Mouse (Mus musculus): ENCODE results near the gene Hif3a. TPM values are rescaled to one million over a fixed set of nuclear protein-coding genes. Genes with fewer than 3 reads are reported as not detected.

The Hif3a gene
- total and polyA plus RNA-seq, 3 experiments, result 8.0 to 37.9 TPM; not detected in 1

DNA sequence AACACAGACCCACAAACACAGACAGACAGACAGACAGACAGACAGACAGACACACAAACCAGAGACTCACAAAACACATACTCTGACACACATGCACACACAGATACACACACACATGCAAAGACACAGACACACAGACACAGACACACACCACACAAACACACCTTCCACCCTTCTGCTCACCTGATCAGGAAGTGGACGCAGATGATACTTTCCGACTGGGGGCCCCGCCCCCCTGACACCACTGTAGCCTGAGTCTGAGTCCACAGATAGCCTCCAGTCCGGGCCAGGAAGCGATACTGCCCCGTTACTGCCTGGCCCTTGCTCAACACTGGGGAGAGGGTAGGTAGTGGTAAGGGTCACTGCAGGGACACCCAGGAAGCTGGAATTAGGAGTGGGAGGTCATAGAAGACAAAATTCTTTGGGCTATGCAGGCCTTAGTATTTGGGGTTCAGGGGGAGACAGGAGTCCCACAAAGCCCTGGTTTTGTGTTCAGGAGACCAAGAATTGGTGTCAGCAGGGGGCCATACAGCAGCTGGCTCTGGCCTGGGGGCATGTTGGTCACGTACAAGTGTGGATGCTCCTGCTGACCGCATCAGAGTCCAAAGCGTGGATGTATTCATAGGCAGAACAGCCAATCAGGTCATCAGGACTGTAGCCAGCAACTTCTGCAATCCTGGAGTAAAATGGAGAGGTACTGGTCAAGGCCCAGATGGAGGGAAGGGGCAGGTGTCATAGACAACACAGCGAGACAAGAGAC is 13.6 kb downstream of the Hif3a start:
- DNase-seq (ENCODE audit: low read depth, low spot score), result no peak
- H3K4me3 ChIP-seq (ENCODE audit: control insufficient read depth in 1 of 2, insufficient read depth in 1 of 2, low read depth in 2 of 2, low read length in 2 of 2), result no peak overlapping the region
- TF ChIP-seq HCFC1 (IDR thresholded peaks at IDR 0.05; ENCODE audit: low read depth, low read length) (no peak), MXI1 (IDR thresholded peaks at IDR 0.05; ENCODE audit: low read depth, low read length) (no peak), SIN3A (IDR thresholded peaks at IDR 0.05; ENCODE audit: low read length) (no peak), ZKSCAN1 (IDR thresholded peaks at IDR 0.05; ENCODE audit: low read depth, low read length) (no peak), ETS1 (IDR thresholded peaks at IDR 0.05; ENCODE audit: low read depth, low read length) (no peak), MEF2A (IDR thresholded peaks at IDR 0.05; ENCODE audit: extremely low read depth, insufficient replicate concordance, low read depth, low read length, poor library complexity, severe bottlenecking) (no peak), CTCF (IDR thresholded peaks at IDR 0.05 in 2 of 3, conservative IDR thresholded peaks at IDR 0.05 in 1 of 3; ENCODE audit: control insufficient read depth in 1 of 3, insufficient read depth in 1 of 3, low read depth in 2 of 3, low read length in 3 of 3, poor library complexity in 1 of 3, severe bottlenecking in 1 of 3) (no peak), GABPA (IDR thresholded peaks at IDR 0.05; ENCODE audit: low read depth, low read length) (no peak)
- no peaks in the 10 kb centered on the region for H3K79me2 ChIP-seq (ENCODE audit: control insufficient read depth, insufficient read depth, low read length, poor library complexity)
- no peak overlapping the region for H3K27ac ChIP-seq (ENCODE audit: control insufficient read depth, low read depth, low read length)
- H3K9ac ChIP-seq (ENCODE audit: control insufficient read depth, low read depth, low read length, poor library complexity, severe bottlenecking), result no peak overlapping the region
- H3K36me3 ChIP-seq (ENCODE audit: control insufficient read depth in 1 of 2, insufficient read depth in 2 of 2, low read length in 2 of 2), result peaks cover 0 to 9% of the 10 kb centered on the region in 2 experiments; a peak in 2 of 4 replicates
- no peaks in the 10 kb centered on the region for H3K9me3 ChIP-seq (replicated peaks; ENCODE audit: insufficient read depth, low read length)
- H3K4me1 ChIP-seq (ENCODE audit: control insufficient read depth in 1 of 2, insufficient read depth in 2 of 2, low read length in 2 of 2), result no peaks in the 10 kb centered on the region
- no peaks in the 10 kb centered on the region for H3K27me3 ChIP-seq (ENCODE audit: control insufficient read depth in 1 of 2, insufficient read depth in 2 of 2, low read length in 2 of 2)

GRCm38 (mm10) chr7:17047041-17047682 is 15.1 kb downstream of the Hif3a start:
- no peaks in the 10 kb centered on the region for H3K79me2 ChIP-seq (ENCODE audit: control insufficient read depth, insufficient read depth, low read length, poor library complexity)
- no peaks in the 10 kb centered on the region for H3K4me1 ChIP-seq (ENCODE audit: control insufficient read depth in 1 of 2, insufficient read depth in 2 of 2, low read length in 2 of 2)
- peaks cover 0 to 9% of the 10 kb centered on the region in 2 experiments; a peak in 2 of 4 replicates for H3K36me3 ChIP-seq (ENCODE audit: control insufficient read depth in 1 of 2, insufficient read depth in 2 of 2, low read length in 2 of 2)
- no peak overlapping the region for H3K9ac ChIP-seq (ENCODE audit: control insufficient read depth, low read depth, low read length, poor library complexity, severe bottlenecking)
- TF ChIP-seq NRF1 (IDR thresholded peaks at IDR 0.05; ENCODE audit: insufficient read depth, low read depth, low read length, poor library complexity, severe bottlenecking) (no peak), MYB (IDR thresholded peaks at IDR 0.05; ENCODE audit: low read depth, low read length) (no peak), MXI1 (IDR thresholded peaks at IDR 0.05; ENCODE audit: low read depth, low read length) (no peak), KAT2A (conservative IDR thresholded peaks at IDR 0.05; ENCODE audit: low read depth, low read length) (no peak), USF2 (IDR thresholded peaks at IDR 0.05; ENCODE audit: borderline replicate concordance in 1 of 2, insufficient read depth in 1 of 2, low read depth in 1 of 2, low read length in 2 of 2) (no peak), GABPA (IDR thresholded peaks at IDR 0.05; ENCODE audit: low read depth, low read length) (no peak), MAZ (IDR thresholded peaks at IDR 0.05; ENCODE audit: low read depth, low read length) (no peak), ZNF384 (IDR thresholded peaks at IDR 0.05; ENCODE audit: low read depth, low read length) (no peak), MAFK (IDR thresholded peaks at IDR 0.05; ENCODE audit: borderline replicate concordance, low read depth, low read length) (no peak), RAD21 (IDR thresholded peaks at IDR 0.05; ENCODE audit: low read depth, low read length) (no peak), EP300 (IDR thresholded peaks at IDR 0.05; ENCODE audit: low read depth in 1 of 2, low read length in 2 of 2) (no peak)
- no peaks in the 10 kb centered on the region for H3K27me3 ChIP-seq (ENCODE audit: control insufficient read depth in 1 of 2, insufficient read depth in 2 of 2, low read length in 2 of 2)
- H3K4me3 ChIP-seq (ENCODE audit: control insufficient read depth in 1 of 2, insufficient read depth in 1 of 2, low read depth in 2 of 2, low read length in 2 of 2), result no peak overlapping the region
- DNase-seq (ENCODE audit: low read depth, low spot score), result no peak
- no peak overlapping the region for H3K27ac ChIP-seq (ENCODE audit: control insufficient read depth, low read depth, low read length)
- H3K9me3 ChIP-seq (replicated peaks; ENCODE audit: insufficient read depth, low read length), result no peaks in the 10 kb centered on the region

All from MEL (cell line).